Mouse (Mus musculus) kidney, adult 2 months (tissue): Measurements from ENCODE around the gene Tob1. TPM values are rescaled to one million over a fixed set of nuclear protein-coding genes. Genes with fewer than 3 reads are reported as not detected.

Experiments
- DNase-seq: peaks from one replicate; pipeline ENCODE4 v3.0.0; 2021
- H3K27ac ChIP-seq: fragments of 200-500 bp; 2 replicates; pipeline ENCODE4 v1.5.1; 2012; ENCODE audit warnings: low read depth, low read length, control low read depth, inconsistent platforms; ENCODE audit not compliant: insufficient read depth
- H3K27me3 ChIP-seq: fragments of 200-500 bp; replicated peaks from 2 replicates; pipeline ENCODE4 v1.6.1; 2012; ENCODE audit warnings: mild to moderate bottlenecking, moderate library complexity, low read length, inconsistent platforms; ENCODE audit not compliant: control insufficient read depth, insufficient read depth
- H3K36me3 ChIP-seq: fragments of 200-500 bp; 2 replicates; pipeline ENCODE4 v1.6.1; 2012; ENCODE audit warnings: mild to moderate bottlenecking, moderate library complexity, low read length, inconsistent platforms; ENCODE audit not compliant: control insufficient read depth, insufficient read depth
- H3K4me1 ChIP-seq: fragments of 200-500 bp; 2 replicates; pipeline ENCODE4 v1.6.1; 2011; ENCODE audit warnings: low read length; ENCODE audit not compliant: control insufficient read depth, insufficient read depth
- H3K4me3 ChIP-seq: fragments of 200-500 bp; 2 replicates; pipeline ENCODE4 v1.5.1; 2011; ENCODE audit warnings: mild to moderate bottlenecking, low read depth, low read length, control low read depth; ENCODE audit not compliant: insufficient read depth
- CTCF ChIP-seq: fragments of 200-500 bp; conservative IDR thresholded peaks from 2 replicates; pipeline ENCODE4 v1.5.1; 2011; ENCODE audit warnings: low read depth, mild to moderate bottlenecking, control low read depth, low read length, moderate library complexity, mixed read lengths; ENCODE audit not compliant: insufficient read depth, insufficient read length
- POLR2A ChIP-seq: fragments of 200-500 bp; IDR thresholded peaks from one replicate; pipeline ENCODE4 v1.6.1; 2011; ENCODE audit warnings: low read depth, low read length, control low read depth
- WGBS: fragments of 180-500 bp; shearing (Covaris S2); methylation state at CpG from one replicate; pipeline ENCODE4 v1.1.7; 2018; 5-methylcytosine and 5-hydroxymethylcytosine counted together
- polyA plus RNA-seq: library from polyadenylated mRNA; depleted of rRNA; stranded (reverse); fragments of >200 nt; gene quantifications from 2 replicates; pipeline ENCODE4 v1.2.3, GENCODE M21; 2012

Tob1 gene
- polyA plus RNA-seq, 1 experiment = 45.0 TPM

DNA sequence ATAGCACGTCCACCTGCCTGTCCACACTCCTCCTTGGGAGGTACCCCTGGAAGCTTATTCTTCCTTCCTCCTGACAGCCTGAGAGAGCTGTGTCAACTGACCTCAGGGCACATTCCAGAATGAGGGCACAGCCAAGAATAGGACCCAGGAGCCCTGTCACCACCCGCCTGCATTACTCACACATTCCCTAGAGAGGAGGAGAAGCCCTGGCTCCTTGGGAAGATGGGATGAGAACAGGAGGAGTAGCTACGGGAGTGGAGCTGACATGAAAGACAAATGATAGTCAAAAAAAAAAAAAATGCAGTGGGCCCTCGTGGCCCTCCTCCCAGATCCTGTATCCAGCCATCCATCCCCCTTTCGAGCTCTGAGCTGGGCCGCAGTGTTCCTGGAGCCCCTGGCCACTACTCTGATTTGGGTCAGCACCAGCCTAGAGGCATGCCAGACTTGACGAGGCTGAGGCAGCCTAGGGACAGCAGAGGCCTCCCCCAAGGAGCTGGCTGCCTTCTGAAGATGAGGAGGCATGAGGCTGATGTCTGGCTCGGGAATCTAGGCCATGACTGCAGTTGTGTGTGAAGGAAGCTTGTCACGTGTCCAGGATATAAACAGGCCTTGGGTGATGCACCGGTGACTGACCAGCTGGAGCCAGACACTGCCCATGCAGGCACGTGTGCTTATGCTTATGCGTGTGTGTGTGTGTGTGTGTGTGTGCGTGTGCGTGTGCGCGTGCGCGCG lies 20.7 kb downstream of the Tob1 start:
- no peak for TF ChIP-seq POLR2A
- no peak for TF ChIP-seq CTCF
- Histone ChIP-seq H3K4me1 (0 out of 2 replicates have a peak, but pooled peaks cover 5% of the 10 kb centered on the region), H3K36me3 (no peaks in the 10 kb centered on the region), H3K4me3 (no peak overlapping the region), H3K27me3 (no peaks in the 10 kb centered on the region), H3K27ac (no peak overlapping the region)
- DNase-seq = peak; percentile 30
- WGBS = 67% methylated on average over 19 of the region's 19 CpGs

DNA sequence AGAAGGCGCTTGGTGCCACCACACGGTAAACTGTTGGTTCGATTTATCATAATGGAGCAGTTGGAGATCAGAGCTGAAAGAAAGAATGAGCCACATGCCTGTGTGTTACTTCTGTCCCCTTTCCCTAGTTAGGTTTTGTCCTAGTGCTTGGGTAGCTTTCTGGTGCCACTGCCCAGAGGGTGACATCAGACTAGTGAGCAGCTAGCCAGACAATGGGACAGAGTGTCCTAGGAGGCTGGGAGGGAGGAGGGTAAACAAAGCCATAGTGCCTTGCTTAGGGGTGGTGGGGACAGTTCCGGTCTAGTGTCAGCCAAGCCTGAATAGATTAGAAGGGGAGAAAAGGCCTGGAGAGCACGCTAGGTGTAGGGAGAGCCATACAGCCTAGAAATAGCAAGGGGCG lies 22.2 kb downstream of the Tob1 start:
- no peaks in the 10 kb centered on the region for H3K36me3 ChIP-seq
- 90% methylated on average over 6 of the region's 6 CpGs for WGBS
- DNase-seq = no peak
- 0 out of 2 replicates have a peak, but pooled peaks cover 5% of the 10 kb centered on the region for H3K4me1 ChIP-seq
- H3K4me3 ChIP-seq = no peak overlapping the region
- H3K27ac ChIP-seq = no peak overlapping the region
- H3K27me3 ChIP-seq = no peaks in the 10 kb centered on the region
- TF ChIP-seq POLR2A = no peak
- no peak for TF ChIP-seq CTCF

DNA sequence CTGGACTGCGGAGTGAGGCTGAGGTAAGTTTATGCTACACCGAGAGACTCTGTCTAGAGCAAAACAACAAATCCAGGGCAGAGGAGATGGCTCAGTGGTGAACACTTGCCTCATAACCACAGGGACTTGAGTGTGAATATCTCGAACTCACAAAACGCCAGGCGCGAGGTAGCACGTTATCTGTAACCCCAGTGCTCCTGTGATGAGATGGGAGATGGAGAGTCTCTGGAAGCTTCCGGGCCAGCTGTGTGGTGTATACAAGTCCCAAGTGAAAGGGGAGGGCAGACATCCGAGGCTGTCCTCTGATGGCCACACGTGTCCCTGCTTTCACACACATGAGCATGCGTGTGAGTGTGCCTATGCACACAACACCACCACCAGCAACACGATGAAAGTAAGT lies 23.1 kb downstream of the Tob1 start:
- 0 out of 2 replicates have a peak, but pooled peaks cover 5% of the 10 kb centered on the region for H3K4me1 ChIP-seq
- TF ChIP-seq POLR2A = no peak
- TF ChIP-seq CTCF = no peak
- H3K27me3 ChIP-seq = no peaks in the 10 kb centered on the region
- DNase-seq = no peak
- H3K36me3 ChIP-seq = no peaks in the 10 kb centered on the region
- no peak overlapping the region for H3K4me3 ChIP-seq
- 93% methylated on average over 12 of the region's 12 CpGs for WGBS
- H3K27ac ChIP-seq = no peak overlapping the region

DNA sequence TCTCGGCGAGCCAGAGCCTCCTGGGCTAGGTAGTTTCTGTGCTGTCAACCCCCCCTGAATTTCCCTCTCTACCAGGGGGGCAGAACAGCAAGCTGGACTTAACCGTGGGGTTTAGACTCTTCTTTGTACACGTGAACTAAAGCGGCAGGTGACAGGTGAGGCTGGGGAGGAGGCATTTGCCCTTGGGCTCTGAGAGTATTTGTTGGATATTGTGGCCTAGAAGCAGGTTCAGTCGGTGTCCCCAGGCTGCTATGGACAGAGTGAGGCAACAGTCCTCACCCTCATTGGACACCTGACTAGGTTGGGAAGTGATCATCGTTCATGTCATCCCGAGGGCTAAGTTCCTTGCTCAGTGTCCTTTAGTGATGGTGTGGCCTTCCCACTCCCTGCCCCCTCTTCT lies 23.6 kb downstream of the Tob1 start:
- H3K27ac ChIP-seq = no peak overlapping the region
- 94% methylated on average over 8 of the region's 8 CpGs for WGBS
- DNase-seq = no peak
- 0 out of 2 replicates have a peak, but pooled peaks cover 5% of the 10 kb centered on the region for H3K4me1 ChIP-seq
- H3K4me3 ChIP-seq = no peak overlapping the region
- TF ChIP-seq CTCF (no peak), POLR2A (no peak)
- no peaks in the 10 kb centered on the region for H3K36me3 ChIP-seq
- H3K27me3 ChIP-seq = no peaks in the 10 kb centered on the region

DNA sequence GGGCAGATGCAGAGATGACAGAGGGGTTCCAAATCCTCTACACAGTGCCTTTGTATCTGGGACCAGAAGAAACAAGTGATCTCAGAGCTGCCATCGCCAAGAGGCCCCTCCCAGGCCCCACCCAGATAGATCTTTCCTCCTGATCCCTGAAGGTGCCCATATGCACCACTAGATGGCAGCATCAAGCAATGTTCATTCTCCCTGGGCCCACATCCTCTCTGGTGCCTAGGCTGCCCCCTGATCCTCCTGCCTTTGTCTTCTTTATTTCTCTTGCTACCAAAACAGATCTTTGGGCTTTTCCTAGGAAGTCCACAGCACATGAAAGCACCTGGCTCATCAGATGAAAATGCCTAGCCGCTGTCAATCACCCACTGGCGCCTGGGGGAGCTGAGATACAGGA lies 24.8 kb downstream of the Tob1 start:
- 0 out of 2 replicates have a peak, but pooled peaks cover 5% of the 10 kb centered on the region for H3K4me1 ChIP-seq
- peak; percentile 73 for DNase-seq
- TF ChIP-seq POLR2A = no peak
- peak; percentile 97 for TF ChIP-seq CTCF
- no peaks in the 10 kb centered on the region for H3K27me3 ChIP-seq
- no peak overlapping the region for H3K27ac ChIP-seq
- H3K4me3 ChIP-seq = no peak overlapping the region
- no peaks in the 10 kb centered on the region for H3K36me3 ChIP-seq
- 37% methylated on average over 3 of the region's 3 CpGs for WGBS

DNA sequence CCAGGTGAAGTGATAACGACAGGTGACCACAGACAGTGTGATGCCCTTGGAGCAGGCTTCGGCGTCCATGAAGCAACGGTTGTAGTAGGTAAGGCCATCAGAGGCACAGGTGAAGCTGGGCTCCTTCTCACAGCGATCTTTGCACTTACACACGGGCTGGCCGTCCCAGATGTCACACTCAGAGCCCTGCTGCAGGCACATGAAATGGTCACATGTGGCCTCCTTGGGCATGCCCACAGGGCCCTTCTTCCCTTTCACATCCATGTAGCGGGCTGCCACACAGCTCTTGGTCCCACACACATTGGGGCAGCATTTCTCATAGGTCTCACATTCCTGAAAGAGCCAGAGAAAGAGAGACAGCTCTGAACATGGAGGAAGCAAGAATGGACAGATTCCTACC lies 27.5 kb downstream of the Tob1 start:
- Histone ChIP-seq H3K27me3 (no peaks in the 10 kb centered on the region), H3K4me1 (no peaks in the 10 kb centered on the region), H3K36me3 (no peaks in the 10 kb centered on the region), H3K4me3 (no peak overlapping the region), H3K27ac (no peak overlapping the region)
- DNase-seq = no peak
- WGBS = 91% methylated on average over 8 of the region's 8 CpGs
- TF ChIP-seq POLR2A (no peak), CTCF (no peak)

DNA sequence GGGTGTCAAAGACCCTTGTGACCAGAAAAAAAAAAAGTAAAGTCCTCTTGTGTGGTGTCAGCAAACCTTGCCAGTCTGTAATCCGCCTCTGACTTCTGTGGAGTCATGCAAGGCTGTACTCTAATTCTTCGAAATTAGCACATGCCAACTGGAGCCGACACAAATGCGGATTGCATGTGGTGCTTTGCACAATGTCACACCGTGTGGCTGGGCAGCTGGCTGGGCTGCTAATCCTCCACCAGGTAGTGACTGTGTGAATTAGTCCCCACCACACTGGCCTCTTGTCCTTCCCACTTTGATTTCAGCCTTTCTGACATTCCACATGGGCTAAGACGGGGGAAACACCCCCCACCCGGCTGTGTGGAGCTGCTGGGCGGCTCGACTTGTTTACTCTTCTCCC lies 28.5 kb downstream of the Tob1 start:
- H3K27me3 ChIP-seq = no peaks in the 10 kb centered on the region
- DNase-seq = no peak

More for the DNA sequence above, 28.5 kb downstream of the Tob1 start:
- Histone ChIP-seq H3K36me3 (no peaks in the 10 kb centered on the region), H3K4me1 (no peaks in the 10 kb centered on the region), H3K27ac (no peak overlapping the region), H3K4me3 (no peak overlapping the region)
- TF ChIP-seq CTCF = no peak
- TF ChIP-seq POLR2A = no peak
- 66% methylated on average over 9 of the region's 9 CpGs for WGBS
